Mouse (Mus musculus) neural tube, embryonic 11.5 days (tissue): ENCODE measurements around the gene Ppih. TPM values are rescaled to one million over a fixed set of nuclear protein-coding genes. Genes with fewer than 3 reads are reported as not detected.

Experiments used
- ATAC-seq: fragments of 200-750 bp; cut with Nextera tagmentation; 2 replicates; pipeline ENCODE4 v1.8.0; 2017; ENCODE audit warnings: moderate number of reproducible peaks, mild to moderate bottlenecking, moderate TSS enrichment, moderate library complexity; ENCODE audit not compliant: insufficient read depth, low FRiP score, low TSS enrichment
- DNase-seq: peaks from one replicate; pipeline ENCODE4 v3.0.0-alpha.2; 2015; ENCODE audit warnings: low spot score
- H3K27ac ChIP-seq: fragments of 300-500 bp; sonication (generic); 2 replicates; pipeline ENCODE4 v1.5.1; 2014; ENCODE audit warnings: low read depth, mild to moderate bottlenecking, low read length
- H3K27me3 ChIP-seq: fragments of 300-500 bp; sonication (generic); 2 replicates; pipeline ENCODE4 v1.6.1; 2014; ENCODE audit warnings: mild to moderate bottlenecking, low read length, mixed read lengths; ENCODE audit not compliant: control insufficient read depth, insufficient read depth
- H3K36me3 ChIP-seq: fragments of 300-500 bp; sonication (generic); 2 replicates; pipeline ENCODE4 v1.6.1; 2014; ENCODE audit warnings: mild to moderate bottlenecking, low read length, moderate library complexity, mixed read lengths; ENCODE audit not compliant: control insufficient read depth, insufficient read depth
- H3K4me1 ChIP-seq: fragments of 300-500 bp; sonication (generic); 2 replicates; pipeline ENCODE4 v1.6.1; 2014; ENCODE audit warnings: low read length, mixed read lengths; ENCODE audit not compliant: control insufficient read depth, insufficient read depth
- H3K4me2 ChIP-seq: fragments of 300-500 bp; sonication (generic); 2 replicates; pipeline ENCODE4 v1.6.1; 2014; ENCODE audit warnings: low read depth, mild to moderate bottlenecking, moderate library complexity
- H3K4me3 ChIP-seq: fragments of 300-500 bp; sonication (generic); 2 replicates; pipeline ENCODE4 v1.5.1; 2014; ENCODE audit warnings: low read depth, low read length
- H3K9ac ChIP-seq: fragments of 300-500 bp; sonication (generic); 2 replicates; pipeline ENCODE4 v1.6.1; 2014; ENCODE audit warnings: mild to moderate bottlenecking, low read length
- H3K9me3 ChIP-seq: fragments of 300-500 bp; sonication (generic); 2 replicates; pipeline ENCODE4 v1.6.1; 2016; ENCODE audit warnings: low read length; ENCODE audit not compliant: control insufficient read depth
- WGBS: fragments of 180-500 bp; shearing (Covaris S2); extraction: QIAGEN DNeasy Blood & Tissue Kit; methylation state at CpG from one replicate; pipeline ENCODE4 v1.1.7; 2014; 5-methylcytosine and 5-hydroxymethylcytosine counted together
- polyA plus RNA-seq: library from polyadenylated mRNA; unstranded; fragments of >200 nt; fragmentation: Nextera tagmentation; extraction: Ambion mirVana; gene quantifications from 2 replicates; pipeline ENCODE4 v1.2.1, GENCODE M21; 2014

Gene Ppih
- polyA plus RNA-seq: 106 and 111 TPM in 2 replicates

GRCm38 (mm10) chr4:119320131-119320830 is at the start of gene Ppih:
TSS of gene Ppih (minus strand) at chr4:119320546.
- peaks cover 4% of the 10 kb centered on the region; the same call in 1 of the 2 replicates for H3K36me3 ChIP-seq
- WGBS: under 1% methylated on average over 44 of the region's 44 CpGs
- H3K4me1 ChIP-seq: peaks cover 8% of the 10 kb centered on the region
- no peaks in the 10 kb centered on the region for H3K27me3 ChIP-seq
- H3K4me3 ChIP-seq: peak within 1 kb of the TSS; percentile 55
- DNase-seq (peak; percentile 96), ATAC-seq (peak; percentile 99)
- peak within 1 kb of the TSS; percentile 63 for H3K9ac ChIP-seq
- no peak within 1 kb of the TSS for H3K27ac ChIP-seq
- peak within 1 kb of the TSS; percentile 95 for H3K4me2 ChIP-seq
- H3K9me3 ChIP-seq: no peaks in the 10 kb centered on the region

GRCm38 (mm10) chr4:119369460-119369859 is 49.1 kb upstream of the Ppih start:
- no peak for DNase-seq
- Histone ChIP-seq H3K9ac (no peak overlapping the region), H3K4me1 (no peaks in the 10 kb centered on the region), H3K36me3 (no peaks in the 10 kb centered on the region), H3K27me3 (no peaks in the 10 kb centered on the region), H3K4me2 (no peak overlapping the region), H3K9me3 (no peaks in the 10 kb centered on the region), H3K4me3 (no peak overlapping the region), H3K27ac (no peak overlapping the region)
- 89% methylated on average over 6 of the region's 6 CpGs for WGBS
- no peak for ATAC-seq

DNA sequence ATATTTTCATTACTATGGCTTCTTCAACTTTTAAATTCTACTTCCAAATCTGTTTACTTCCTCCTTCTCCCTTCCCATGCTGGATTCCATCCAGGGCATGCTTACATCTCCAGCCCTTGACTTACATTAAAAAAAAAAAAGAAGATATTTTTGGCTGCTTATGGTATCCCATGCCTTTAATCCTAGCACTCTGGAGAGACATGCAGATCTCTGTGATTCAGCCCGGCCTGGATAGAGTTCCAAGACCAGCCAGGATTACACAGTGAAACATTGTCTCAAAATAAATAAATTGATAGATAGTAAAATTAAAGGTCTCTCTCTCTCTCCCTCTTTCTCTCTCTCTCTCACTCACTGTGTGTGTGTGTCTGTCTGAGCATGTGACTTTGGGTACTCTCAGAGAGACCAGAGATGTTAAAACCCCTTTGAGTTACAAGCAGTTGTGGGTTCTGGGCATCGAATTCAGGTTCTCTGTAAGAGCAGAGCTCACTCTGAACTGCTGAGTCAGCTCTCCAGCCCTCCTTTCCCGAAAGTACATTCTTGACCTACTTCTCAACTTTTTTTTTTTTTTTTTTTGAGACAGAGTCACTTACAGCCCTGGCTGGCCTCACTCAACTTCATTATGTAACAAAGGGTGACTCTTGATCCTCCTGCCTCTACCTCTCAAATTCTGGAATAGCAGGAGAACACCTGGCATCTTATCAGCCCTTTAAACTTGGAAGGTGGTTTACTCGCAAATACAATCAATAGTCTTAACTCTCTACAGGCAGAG is 46.6 kb upstream of the Ppih start:
- DNase-seq (no peak), ATAC-seq (no peak)
- WGBS: 79% methylated on average over 4 of the region's 4 CpGs

GRCm38 (mm10) chr4:119362231-119362630 is 41.9 kb upstream of the Ppih start:
- 78% methylated on average over 3 of the region's 3 CpGs for WGBS
- Histone ChIP-seq H3K27me3 (no peaks in the 10 kb centered on the region), H3K36me3 (no peaks in the 10 kb centered on the region), H3K4me3 (no peak overlapping the region), H3K9me3 (no peaks in the 10 kb centered on the region), H3K27ac (no peak overlapping the region), H3K4me1 (no peaks in the 10 kb centered on the region), H3K4me2 (no peak overlapping the region), H3K9ac (no peak overlapping the region)
- ATAC-seq: no peak
- no peak for DNase-seq

More for the DNA sequence above, 46.6 kb upstream of the Ppih start:
- Histone ChIP-seq H3K9ac (no peak overlapping the region), H3K27ac (no peak overlapping the region), H3K9me3 (no peaks in the 10 kb centered on the region), H3K36me3 (no peaks in the 10 kb centered on the region), H3K27me3 (no peaks in the 10 kb centered on the region), H3K4me3 (no peak overlapping the region), H3K4me1 (no peaks in the 10 kb centered on the region), H3K4me2 (no peak overlapping the region)

DNA sequence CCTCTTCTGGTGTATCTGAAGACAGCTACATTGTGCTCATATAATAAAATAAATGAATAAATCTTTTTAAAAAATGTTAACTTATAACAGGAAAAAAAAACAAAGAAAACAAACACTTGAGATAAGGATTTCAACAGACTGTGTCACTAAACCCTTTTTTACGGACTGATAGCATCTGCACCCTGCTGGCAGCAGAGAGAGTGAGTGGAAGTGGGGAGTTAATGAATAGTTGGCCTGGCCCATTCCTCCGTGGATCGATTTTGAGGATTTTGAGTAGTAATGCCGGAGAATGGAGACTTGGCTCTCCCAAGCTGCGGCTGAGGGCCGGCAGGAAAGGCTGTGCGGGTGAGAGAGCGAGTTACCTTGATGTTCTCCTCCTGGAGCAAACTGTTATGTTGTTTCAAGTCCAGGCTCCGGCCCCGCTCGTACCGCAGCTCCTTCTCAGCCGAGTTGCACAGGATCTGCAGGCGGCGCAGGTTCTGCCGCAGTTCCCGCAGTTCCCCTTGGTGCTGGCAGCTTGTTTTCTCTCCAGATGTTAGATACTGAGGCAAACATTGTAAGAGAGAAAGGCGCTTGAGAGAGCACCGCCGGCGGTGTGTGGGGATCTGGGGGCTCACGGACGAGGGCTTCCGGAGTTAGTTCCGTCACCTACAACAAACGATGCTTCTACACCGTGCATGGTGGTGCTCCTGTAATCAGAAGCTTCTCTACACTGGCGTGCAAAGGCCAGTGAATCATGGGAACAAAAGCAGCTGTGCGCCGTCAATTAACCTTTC is 39.0 kb upstream of the Ppih start:
- peak overlapping the region; percentile 57 for H3K4me2 ChIP-seq
- no peaks in the 10 kb centered on the region for H3K4me1 ChIP-seq
- WGBS: 14% methylated on average over 30 of the region's 30 CpGs
- H3K4me3 ChIP-seq: peak overlapping the region; percentile 32
- DNase-seq: peak; percentile 48
- no peaks in the 10 kb centered on the region for H3K36me3 ChIP-seq
- no peaks in the 10 kb centered on the region for H3K9me3 ChIP-seq
- H3K27ac ChIP-seq: peak overlapping the region; percentile 54; the same call in 1 of the 2 replicates
- H3K9ac ChIP-seq: peak overlapping the region; percentile 53
- no peak for ATAC-seq
- H3K27me3 ChIP-seq: 0 out of 2 replicates have a peak, but pooled peaks cover 2% of the 10 kb centered on the region

DNA sequence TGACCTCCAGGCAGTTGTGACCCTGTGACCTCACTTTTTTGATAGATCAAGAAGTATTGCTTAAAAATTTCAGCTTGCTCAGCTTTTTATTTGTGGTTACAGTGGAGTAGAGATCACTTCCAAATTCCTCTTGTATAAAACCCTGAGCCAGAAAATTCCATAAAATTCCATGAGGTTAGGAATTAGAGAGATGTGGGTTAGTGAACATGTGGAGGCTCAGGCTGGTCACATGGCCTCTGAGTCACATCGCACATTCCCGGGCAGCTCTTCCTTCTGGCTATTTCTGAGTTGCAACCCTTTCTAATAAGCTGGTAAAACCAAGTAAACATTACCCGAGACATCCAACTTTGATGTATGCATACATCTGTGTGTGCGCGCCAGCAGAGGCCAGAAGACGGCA is 25.2 kb upstream of the Ppih start:
- no peaks in the 10 kb centered on the region for H3K9me3 ChIP-seq
- H3K36me3 ChIP-seq: no peaks in the 10 kb centered on the region
- no peak for ATAC-seq
- H3K27me3 ChIP-seq: no peaks in the 10 kb centered on the region
- H3K4me2 ChIP-seq: no peak overlapping the region
- H3K4me3 ChIP-seq: no peak overlapping the region
- WGBS: 95% methylated on average over 6 of the region's 6 CpGs
- H3K4me1 ChIP-seq: no peaks in the 10 kb centered on the region
- H3K27ac ChIP-seq: no peak overlapping the region
- DNase-seq: no peak
- no peak overlapping the region for H3K9ac ChIP-seq

DNA sequence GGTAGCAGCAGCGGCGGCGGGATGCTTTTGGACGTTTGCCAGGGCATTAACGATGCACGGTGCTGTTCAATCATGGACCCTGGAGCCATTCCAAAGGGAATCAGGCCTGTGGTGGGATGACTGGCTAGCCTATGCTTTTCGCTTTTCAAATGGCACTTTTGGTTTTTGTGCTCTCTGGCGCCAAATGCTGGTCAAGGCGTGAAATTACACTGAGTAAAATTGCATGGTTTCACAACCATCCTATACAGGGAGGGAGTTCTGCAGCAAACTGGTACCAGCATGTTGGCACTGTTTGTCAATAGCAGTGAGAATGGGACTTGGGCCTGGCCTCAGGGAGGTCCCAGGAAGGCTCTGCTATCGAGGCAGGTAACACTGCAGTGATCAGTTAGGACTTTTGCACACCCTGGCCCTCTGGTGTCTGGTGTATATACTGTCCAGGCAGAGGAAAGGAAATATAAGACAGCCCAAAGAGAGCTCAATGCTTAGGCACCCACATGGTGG is 18.6 kb upstream of the Ppih start:
- no peaks in the 10 kb centered on the region for H3K27me3 ChIP-seq
- H3K27ac ChIP-seq: no peak overlapping the region
- WGBS: 9% methylated on average over 10 of the region's 10 CpGs
- H3K4me3 ChIP-seq: no peak overlapping the region
- H3K36me3 ChIP-seq: no peaks in the 10 kb centered on the region
- DNase-seq (peak; percentile 73), ATAC-seq (peak; percentile 67)
- no peaks in the 10 kb centered on the region for H3K9me3 ChIP-seq
- H3K4me1 ChIP-seq: no peaks in the 10 kb centered on the region
- H3K9ac ChIP-seq: no peak overlapping the region
- no peak overlapping the region for H3K4me2 ChIP-seq

GRCm38 (mm10) chr4:119338422-119338821 is 18.1 kb upstream of the Ppih start:
- Histone ChIP-seq H3K9ac (no peak overlapping the region), H3K27ac (no peak overlapping the region), H3K4me3 (no peak overlapping the region), H3K36me3 (no peaks in the 10 kb centered on the region), H3K9me3 (no peaks in the 10 kb centered on the region), H3K27me3 (no peaks in the 10 kb centered on the region), H3K4me1 (no peaks in the 10 kb centered on the region), H3K4me2 (no peak overlapping the region)
- 80% methylated on average over 4 of the region's 4 CpGs for WGBS
- DNase-seq: no peak
- ATAC-seq: 0 out of 2 replicates have a peak, but pooled peaks have one; percentile 41
